Mouse (Mus musculus) embryonic fibroblast, embryonic 13.5 days (primary cell): ENCODE results near the gene 1700013F07Rik.

ENCODE experiments used
- CTCF ChIP-seq: IDR thresholded peaks from 2 replicates; pipeline ENCODE4 v1.5.1; 2011; ENCODE audit warnings: mild to moderate bottlenecking, control low read depth, low read length, moderate library complexity, borderline replicate concordance; ENCODE audit not compliant: insufficient read depth
- POLR2A ChIP-seq: IDR thresholded peaks from 2 replicates; pipeline ENCODE4 v1.6.1; 2011; ENCODE audit warnings: low read depth, mild to moderate bottlenecking, control low read depth, low read length, moderate library complexity

DNA sequence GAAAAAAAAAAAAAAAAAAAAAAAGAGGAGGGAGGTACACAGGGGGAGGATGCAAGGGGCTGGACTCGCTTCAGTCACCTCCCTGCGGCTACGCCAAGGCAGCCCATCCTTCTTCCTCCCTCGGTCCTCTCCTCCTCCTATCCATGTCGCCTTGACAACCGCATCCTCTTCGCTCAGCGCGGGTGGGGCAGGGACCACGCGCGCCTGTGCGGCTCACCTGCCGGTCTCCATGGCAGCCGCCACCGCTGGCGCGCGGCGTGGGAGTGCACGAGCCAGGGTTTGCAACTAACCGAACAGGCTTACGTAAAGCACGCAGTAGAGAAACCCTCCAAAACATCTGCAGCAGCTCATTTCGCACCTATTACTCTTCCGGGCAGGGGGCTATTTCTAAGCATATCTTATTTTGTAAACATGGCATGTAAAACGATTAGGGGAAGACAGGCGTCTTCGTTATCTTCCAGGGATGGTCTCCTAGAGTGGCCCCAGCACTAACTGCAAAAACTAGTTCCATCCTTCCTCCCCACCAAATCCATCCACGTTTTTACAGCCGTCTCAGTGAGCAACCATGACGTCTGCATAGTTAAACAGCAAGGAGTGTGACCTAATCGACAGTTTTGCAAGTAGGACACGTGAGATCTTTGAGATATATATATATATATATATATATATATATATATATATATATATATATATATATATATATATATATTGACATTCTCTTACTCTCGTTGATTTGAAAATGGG is 2.7 kb downstream of the 1700013F07Rik start, which contains the start of gene 5330417C22Rik:
- TF ChIP-seq POLR2A (no peak), CTCF (no peak)
